Mouse (Mus musculus): Measurements from ENCODE around the gene Gpatch2l. TPM values are rescaled to one million over a fixed set of nuclear protein-coding genes. Genes with fewer than 3 reads are reported as not detected.

Gene Gpatch2l
- polyA plus RNA-seq (2015; fragmentation: Nextera tagmentation; extraction: Ambion mirVana), result 10.5 and 12.0 TPM in 2 replicates

GRCm38 (mm10) chr12:86241604-86242536 lies at the start of gene Gpatch2l:
Gene Gpatch2l (plus strand): TSS chr12:86241858.

Other genes with a start within 250 kb of the Gpatch2l start
- 61.7 and 111 TPM in 2 replicates for gene Tgfb3, start 162.8 kb upstream of the Gpatch2l start, polyA plus RNA-seq (2015; fragmentation: Nextera tagmentation; extraction: Ambion mirVana)
- gene Ift43, start 159.3 kb upstream of the Gpatch2l start, polyA plus RNA-seq (2015; fragmentation: Nextera tagmentation; extraction: Ambion mirVana), result 132 and 153 TPM in 2 replicates
- 0.06 TPM in 1 of 2 replicates, not detected in the other for gene Esrrb, start 119.3 kb downstream of the Gpatch2l start, polyA plus RNA-seq (2015; fragmentation: Nextera tagmentation; extraction: Ambion mirVana)